Mouse (Mus musculus): Measurements from ENCODE around the gene Pole4. TPM values are rescaled to one million over a fixed set of nuclear protein-coding genes. Genes with fewer than 3 reads are reported as not detected.

Gene Pole4
- polyA plus RNA-seq, 1 experiment: 54.0 TPM

- no peaks in the 10 kb centered on the region for H3K4me1 ChIP-seq (ENCODE audit: control insufficient read depth, insufficient read depth, low read length)
- no peak overlapping the region for H3K9ac ChIP-seq (ENCODE audit: low read depth, poor library complexity, severe bottlenecking)
- no peaks in the 10 kb centered on the region for H3K36me3 ChIP-seq (ENCODE audit: control insufficient read depth, insufficient read depth, low read length, poor library complexity, severe bottlenecking)
- no peaks in the 10 kb centered on the region for H3K27me3 ChIP-seq (ENCODE audit: control insufficient read depth, insufficient read depth, low read length, poor library complexity, severe bottlenecking)
- TF ChIP-seq CTCF (IDR thresholded peaks at IDR 0.05; ENCODE audit: low read depth, low read length) (no peak), EP300 (IDR thresholded peaks at IDR 0.05; ENCODE audit: insufficient read depth, low read depth, low read length) (no peak), POLR2A (IDR thresholded peaks at IDR 0.05; ENCODE audit: insufficient read depth, low read length) (no peak)
- peaks cover 3% of the 10 kb centered on the region for H3K9me3 ChIP-seq (replicated peaks; ENCODE audit: control insufficient read depth, insufficient read depth, low read length, poor library complexity, severe bottlenecking)
- no peak overlapping the region for H3K27ac ChIP-seq (ENCODE audit: insufficient read depth, low read length)
- no peak overlapping the region for H3K4me3 ChIP-seq (ENCODE audit: low read depth, low read length)
These were observed 38.7 kb downstream of the Pole4 start for GRCm38 (mm10) chr6:82666480-82666879.

GRCm38 (mm10) chr6:82653169-82653525, 52.0 kb downstream of the Pole4 start:
- no peaks in the 10 kb centered on the region for H3K27me3 ChIP-seq (ENCODE audit: control insufficient read depth, insufficient read depth, low read length, poor library complexity, severe bottlenecking)
- H3K4me3 ChIP-seq (ENCODE audit: low read depth, low read length): peak overlapping the region; percentile 87
- no peaks in the 10 kb centered on the region for H3K9me3 ChIP-seq (replicated peaks; ENCODE audit: control insufficient read depth, insufficient read depth, low read length, poor library complexity, severe bottlenecking)
- peak overlapping the region; percentile 84 for H3K27ac ChIP-seq (ENCODE audit: insufficient read depth, low read length)
- peak overlapping the region; percentile 73 for H3K9ac ChIP-seq (ENCODE audit: low read depth, poor library complexity, severe bottlenecking)
- TF ChIP-seq POLR2A (IDR thresholded peaks at IDR 0.05; ENCODE audit: insufficient read depth, low read length) (peak; percentile 17), EP300 (IDR thresholded peaks at IDR 0.05; ENCODE audit: insufficient read depth, low read depth, low read length) (no peak)
- peaks cover 20% of the 10 kb centered on the region for H3K36me3 ChIP-seq (ENCODE audit: control insufficient read depth, insufficient read depth, low read length, poor library complexity, severe bottlenecking)
- H3K4me1 ChIP-seq (ENCODE audit: control insufficient read depth, insufficient read depth, low read length): no peaks in the 10 kb centered on the region

GRCm38 (mm10) chr6:82652521-82653168, 52.5 kb downstream of the Pole4 start:
- TF ChIP-seq CTCF (IDR thresholded peaks at IDR 0.05; ENCODE audit: low read depth, low read length) (no peak), POLR2A (IDR thresholded peaks at IDR 0.05; ENCODE audit: insufficient read depth, low read length) (peak; percentile 14), EP300 (IDR thresholded peaks at IDR 0.05; ENCODE audit: insufficient read depth, low read depth, low read length) (peak; percentile 37; the same call in 1 of the 2 replicates)
- Histone ChIP-seq H3K36me3 (ENCODE audit: control insufficient read depth, insufficient read depth, low read length, poor library complexity, severe bottlenecking) (peaks cover 25% of the 10 kb centered on the region), H3K27me3 (ENCODE audit: control insufficient read depth, insufficient read depth, low read length, poor library complexity, severe bottlenecking) (no peaks in the 10 kb centered on the region), H3K4me1 (ENCODE audit: control insufficient read depth, insufficient read depth, low read length) (no peaks in the 10 kb centered on the region), H3K9ac (ENCODE audit: low read depth, poor library complexity, severe bottlenecking) (peak overlapping the region; percentile 73), H3K27ac (ENCODE audit: insufficient read depth, low read length) (peak overlapping the region; percentile 84), H3K4me3 (ENCODE audit: low read depth, low read length) (peak overlapping the region; percentile 87), H3K9me3 (replicated peaks; ENCODE audit: control insufficient read depth, insufficient read depth, low read length, poor library complexity, severe bottlenecking) (no peaks in the 10 kb centered on the region)

- H3K9me3 ChIP-seq (replicated peaks; ENCODE audit: control insufficient read depth, insufficient read depth, low read length, poor library complexity, severe bottlenecking): no peaks in the 10 kb centered on the region
- peaks cover 30% of the 10 kb centered on the region for H3K36me3 ChIP-seq (ENCODE audit: control insufficient read depth, insufficient read depth, low read length, poor library complexity, severe bottlenecking)
- no peaks in the 10 kb centered on the region for H3K27me3 ChIP-seq (ENCODE audit: control insufficient read depth, insufficient read depth, low read length, poor library complexity, severe bottlenecking)
- no peak for TF ChIP-seq EP300 (IDR thresholded peaks at IDR 0.05; ENCODE audit: insufficient read depth, low read depth, low read length)
- TF ChIP-seq POLR2A (IDR thresholded peaks at IDR 0.05; ENCODE audit: insufficient read depth, low read length): no peak
- TF ChIP-seq CTCF (IDR thresholded peaks at IDR 0.05; ENCODE audit: low read depth, low read length): no peak
- H3K4me3 ChIP-seq (ENCODE audit: low read depth, low read length): no peak overlapping the region
- H3K9ac ChIP-seq (ENCODE audit: low read depth, poor library complexity, severe bottlenecking): no peak overlapping the region
- no peaks in the 10 kb centered on the region for H3K4me1 ChIP-seq (ENCODE audit: control insufficient read depth, insufficient read depth, low read length)
- H3K27ac ChIP-seq (ENCODE audit: insufficient read depth, low read length): no peak overlapping the region
These were observed 56.1 kb downstream of the Pole4 start for GRCm38 (mm10) chr6:82649096-82649495.

GRCm38 (mm10) chr6:82647940-82648655, 57.1 kb downstream of the Pole4 start:
- Histone ChIP-seq H3K9me3 (replicated peaks; ENCODE audit: control insufficient read depth, insufficient read depth, low read length, poor library complexity, severe bottlenecking) (no peaks in the 10 kb centered on the region), H3K27ac (ENCODE audit: insufficient read depth, low read length) (no peak overlapping the region), H3K4me1 (ENCODE audit: control insufficient read depth, insufficient read depth, low read length) (no peaks in the 10 kb centered on the region), H3K9ac (ENCODE audit: low read depth, poor library complexity, severe bottlenecking) (no peak overlapping the region), H3K4me3 (ENCODE audit: low read depth, low read length) (no peak overlapping the region), H3K36me3 (ENCODE audit: control insufficient read depth, insufficient read depth, low read length, poor library complexity, severe bottlenecking) (peaks cover 30% of the 10 kb centered on the region), H3K27me3 (ENCODE audit: control insufficient read depth, insufficient read depth, low read length, poor library complexity, severe bottlenecking) (no peaks in the 10 kb centered on the region)
- no peak for TF ChIP-seq CTCF (IDR thresholded peaks at IDR 0.05; ENCODE audit: low read depth, low read length)
- TF ChIP-seq EP300 (IDR thresholded peaks at IDR 0.05; ENCODE audit: insufficient read depth, low read depth, low read length): no peak
- TF ChIP-seq POLR2A (IDR thresholded peaks at IDR 0.05; ENCODE audit: insufficient read depth, low read length): no peak

- Histone ChIP-seq H3K4me3 (ENCODE audit: low read depth, low read length) (no peak overlapping the region), H3K27ac (ENCODE audit: insufficient read depth, low read length) (no peak overlapping the region), H3K27me3 (ENCODE audit: control insufficient read depth, insufficient read depth, low read length, poor library complexity, severe bottlenecking) (no peaks in the 10 kb centered on the region), H3K9me3 (replicated peaks; ENCODE audit: control insufficient read depth, insufficient read depth, low read length, poor library complexity, severe bottlenecking) (no peaks in the 10 kb centered on the region), H3K36me3 (ENCODE audit: control insufficient read depth, insufficient read depth, low read length, poor library complexity, severe bottlenecking) (peaks cover 30% of the 10 kb centered on the region), H3K4me1 (ENCODE audit: control insufficient read depth, insufficient read depth, low read length) (no peaks in the 10 kb centered on the region), H3K9ac (ENCODE audit: low read depth, poor library complexity, severe bottlenecking) (no peak overlapping the region)
- TF ChIP-seq CTCF (IDR thresholded peaks at IDR 0.05; ENCODE audit: low read depth, low read length): no peak
These were observed 58.2 kb downstream of the Pole4 start for GRCm38 (mm10) chr6:82647001-82647400.

All from ES-Bruce4 (cell line).